Mouse (Mus musculus) heart, embryonic 13.5 days (tissue): ENCODE data around the gene Akt3. TPM values are rescaled to one million over a fixed set of nuclear protein-coding genes. Genes with fewer than 3 reads are reported as not detected.

ENCODE experiments used
- ATAC-seq: fragments of 200-750 bp; cut with Nextera tagmentation; 2 replicates; pipeline ENCODE4 v1.8.0; 2017; ENCODE audit warnings: moderate TSS enrichment; ENCODE audit not compliant: insufficient number of reproducible peaks, low FRiP score, low TSS enrichment; ENCODE audit errors: extremely low read depth
- H3K27ac ChIP-seq: fragments of 300-500 bp; sonication (generic); replicated peaks from 2 replicates; pipeline ENCODE4 v1.5.1; 2015; ENCODE audit warnings: moderate library complexity, mild to moderate bottlenecking, inconsistent platforms
- H3K27me3 ChIP-seq: fragments of 300-500 bp; sonication (generic); replicated peaks from 2 replicates; pipeline ENCODE4 v1.6.1; 2015; ENCODE audit warnings: mild to moderate bottlenecking, inconsistent platforms
- H3K36me3 ChIP-seq: fragments of 300-500 bp; sonication (generic); 2 replicates; pipeline ENCODE4 v1.6.1; 2015; ENCODE audit warnings: mild to moderate bottlenecking, inconsistent platforms
- H3K4me1 ChIP-seq: fragments of 300-500 bp; sonication (generic); 2 replicates; pipeline ENCODE4 v1.6.1; 2015; ENCODE audit warnings: inconsistent platforms
- H3K4me2 ChIP-seq: fragments of 300-500 bp; sonication (generic); 2 replicates; pipeline ENCODE4 v1.6.1; 2015; ENCODE audit warnings: inconsistent platforms, mild to moderate bottlenecking, moderate library complexity
- H3K4me3 ChIP-seq: fragments of 300-500 bp; sonication (generic); 2 replicates; pipeline ENCODE4 v1.5.1; 2015; ENCODE audit warnings: moderate library complexity, mild to moderate bottlenecking, inconsistent platforms
- H3K9ac ChIP-seq: fragments of 300-500 bp; sonication (generic); 2 replicates; pipeline ENCODE4 v1.6.1; 2015; ENCODE audit warnings: inconsistent platforms, mild to moderate bottlenecking, moderate library complexity
- H3K9me3 ChIP-seq: fragments of 300-500 bp; sonication (generic); 2 replicates; pipeline ENCODE4 v1.6.1; 2016; ENCODE audit warnings: inconsistent platforms
- WGBS: fragments of 180-500 bp; shearing (Covaris S2); methylation state at CpG from one replicate; pipeline ENCODE4 v1.1.7; 2015; ENCODE audit warnings: mixed read lengths; 5-methylcytosine and 5-hydroxymethylcytosine counted together
- polyA plus RNA-seq: library from polyadenylated mRNA; unstranded; fragments of >200 nt; fragmentation: Nextera tagmentation; extraction: Ambion mirVana; gene quantifications from 2 replicates; pipeline ENCODE4 v1.2.1, GENCODE M21; 2015

Gene Akt3
- 3.8 and 4.1 TPM in 2 replicates for polyA plus RNA-seq

DNA sequence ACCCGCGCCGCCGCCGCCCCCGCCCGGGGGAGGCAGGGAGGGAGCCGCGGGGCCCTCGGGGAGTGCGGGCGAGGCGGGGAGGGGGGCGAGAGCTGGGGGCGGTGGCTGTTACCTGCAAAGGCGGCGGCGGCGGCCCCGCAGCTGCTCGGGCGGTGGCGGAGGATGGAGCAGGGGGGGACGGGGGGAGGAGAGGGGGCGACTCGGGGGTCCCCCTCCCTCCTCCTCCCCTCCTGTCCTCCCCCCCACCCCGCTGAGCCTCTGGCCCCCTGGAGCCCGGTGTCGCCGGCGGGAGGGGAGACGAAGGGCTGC is at the start of gene Akt3:
Gene Akt3 (minus strand): TSS at position 170 of the 309 bp plus-strand sequence.
- Histone ChIP-seq H3K27ac (peak within 1 kb of the TSS; percentile 95), H3K4me1 (peaks cover 13% of the 10 kb centered on the region), H3K4me2 (peak within 1 kb of the TSS; percentile 77), H3K9ac (peak within 1 kb of the TSS; percentile 96), H3K36me3 (no peaks in the 10 kb centered on the region), H3K4me3 (peak within 1 kb of the TSS; percentile 91), H3K27me3 (no peaks in the 10 kb centered on the region), H3K9me3 (no peaks in the 10 kb centered on the region)
- WGBS = no CpG with 5 or more reads among the region's 32 CpGs
- no peak for ATAC-seq

- Histone ChIP-seq H3K36me3 (no peaks in the 10 kb centered on the region), H3K27me3 (no peaks in the 10 kb centered on the region), H3K9ac (no peak overlapping the region), H3K9me3 (no peaks in the 10 kb centered on the region), H3K4me1 (no peaks in the 10 kb centered on the region), H3K4me3 (no peak overlapping the region), H3K4me2 (no peak overlapping the region), H3K27ac (no peak overlapping the region)
- 66% methylated on average over 11 of the region's 11 CpGs for WGBS
- ATAC-seq = no peak
Measured at GRCm38 (mm10) chr1:177307549-177307948, 49.5 kb upstream of the Akt3 start.

DNA sequence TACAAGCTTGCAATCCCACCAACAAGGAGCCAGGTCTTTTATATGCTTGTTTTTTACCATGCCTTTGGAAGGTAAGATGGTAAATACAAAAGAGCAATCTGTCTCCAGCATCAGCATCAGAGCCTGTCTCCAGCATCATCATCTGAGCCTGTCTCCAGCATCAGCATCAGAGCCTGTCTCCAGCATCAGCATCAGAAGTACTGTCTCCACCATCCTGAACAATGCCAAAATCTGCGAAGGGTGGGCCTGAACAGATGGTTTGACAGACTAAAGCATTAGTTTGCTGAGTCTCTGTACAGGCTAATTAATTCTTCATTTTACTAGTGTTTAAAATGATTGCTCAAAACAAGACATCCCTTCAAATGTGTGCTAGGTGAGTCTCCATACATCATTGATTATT is 40.2 kb upstream of the Akt3 start:
- 84% methylated on average over 1 of the region's 1 CpGs for WGBS
- ATAC-seq = no peak
- Histone ChIP-seq H3K4me2 (no peak overlapping the region), H3K36me3 (no peaks in the 10 kb centered on the region), H3K9me3 (no peaks in the 10 kb centered on the region; the same call in 1 of the 2 replicates), H3K4me1 (no peaks in the 10 kb centered on the region), H3K4me3 (no peak overlapping the region), H3K27ac (no peak overlapping the region), H3K9ac (no peak overlapping the region), H3K27me3 (no peaks in the 10 kb centered on the region)

DNA sequence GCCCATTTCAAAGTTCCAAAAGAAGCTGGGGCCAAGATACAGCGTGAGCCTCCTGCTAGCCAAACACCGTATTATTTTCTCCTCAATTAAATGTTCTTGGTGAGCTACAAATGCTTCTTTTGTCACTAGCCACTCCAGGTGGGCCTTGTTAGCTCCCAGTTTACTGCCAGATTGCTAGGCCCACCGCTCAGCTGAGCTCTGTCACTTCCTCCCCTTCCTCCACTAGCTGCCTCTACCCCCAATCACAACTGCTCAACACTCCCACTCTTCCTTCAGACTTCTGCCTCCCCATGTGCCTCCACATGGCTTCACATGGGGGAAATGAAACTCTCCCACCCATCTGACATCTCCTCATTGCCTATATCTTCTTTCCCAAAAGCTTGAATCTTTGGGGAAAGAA is 28.8 kb upstream of the Akt3 start:
- H3K27me3 ChIP-seq = no peaks in the 10 kb centered on the region
- 37% methylated on average over 3 of the region's 3 CpGs for WGBS
- H3K9ac ChIP-seq = no peak overlapping the region
- no peak overlapping the region for H3K4me2 ChIP-seq
- no peak overlapping the region for H3K27ac ChIP-seq
- no peaks in the 10 kb centered on the region for H3K9me3 ChIP-seq
- no peaks in the 10 kb centered on the region for H3K36me3 ChIP-seq
- no peak for ATAC-seq
- no peaks in the 10 kb centered on the region for H3K4me1 ChIP-seq
- H3K4me3 ChIP-seq = no peak overlapping the region

GRCm38 (mm10) chr1:177281925-177282324 is 23.9 kb upstream of the Akt3 start:
- no peak overlapping the region for H3K27ac ChIP-seq
- ATAC-seq = no peak
- H3K9ac ChIP-seq = no peak overlapping the region
- H3K9me3 ChIP-seq = no peaks in the 10 kb centered on the region
- H3K4me2 ChIP-seq = no peak overlapping the region
- H3K36me3 ChIP-seq = no peaks in the 10 kb centered on the region
- no peaks in the 10 kb centered on the region for H3K4me1 ChIP-seq
- H3K4me3 ChIP-seq = no peak overlapping the region
- H3K27me3 ChIP-seq = no peaks in the 10 kb centered on the region

GRCm38 (mm10) chr1:177277361-177277760 is 19.4 kb upstream of the Akt3 start:
- no peak for ATAC-seq
- Histone ChIP-seq H3K36me3 (no peaks in the 10 kb centered on the region), H3K27me3 (no peaks in the 10 kb centered on the region), H3K4me2 (no peak overlapping the region), H3K4me3 (no peak overlapping the region), H3K9ac (no peak overlapping the region), H3K9me3 (no peaks in the 10 kb centered on the region), H3K27ac (no peak overlapping the region), H3K4me1 (no peaks in the 10 kb centered on the region)
- WGBS = 85% methylated on average over 5 of the region's 5 CpGs

- Histone ChIP-seq H3K9ac (no peak overlapping the region), H3K27me3 (no peaks in the 10 kb centered on the region), H3K4me2 (no peak overlapping the region), H3K36me3 (no peaks in the 10 kb centered on the region), H3K4me1 (peaks cover 5% of the 10 kb centered on the region), H3K9me3 (no peaks in the 10 kb centered on the region), H3K27ac (no peak overlapping the region), H3K4me3 (no peak overlapping the region)
- 61% methylated on average over 1 of the region's 1 CpGs for WGBS
- ATAC-seq = no peak
Measured at GRCm38 (mm10) chr1:177267645-177268044, 9.6 kb upstream of the Akt3 start.

GRCm38 (mm10) chr1:177262926-177263325 is 4.9 kb upstream of the Akt3 start:
- Histone ChIP-seq H3K36me3 (no peaks in the 10 kb centered on the region), H3K4me2 (no peak overlapping the region), H3K9me3 (no peaks in the 10 kb centered on the region), H3K4me1 (peaks cover 16% of the 10 kb centered on the region), H3K27ac (no peak overlapping the region), H3K9ac (no peak overlapping the region), H3K27me3 (no peaks in the 10 kb centered on the region), H3K4me3 (no peak overlapping the region)
- WGBS = 68% methylated on average over 2 of the region's 2 CpGs
- ATAC-seq = no peak

GRCm38 (mm10) chr1:177260796-177261195 is 2.8 kb upstream of the Akt3 start:
- no peak overlapping the region for H3K27ac ChIP-seq
- no peaks in the 10 kb centered on the region for H3K36me3 ChIP-seq
- WGBS = 59% methylated on average over 4 of the region's 4 CpGs
- no peak for ATAC-seq
- H3K9ac ChIP-seq = no peak overlapping the region
- H3K4me1 ChIP-seq = peaks cover 18% of the 10 kb centered on the region
- H3K27me3 ChIP-seq = no peaks in the 10 kb centered on the region
- no peak overlapping the region for H3K4me2 ChIP-seq
- no peak overlapping the region for H3K4me3 ChIP-seq
- H3K9me3 ChIP-seq = no peaks in the 10 kb centered on the region

DNA sequence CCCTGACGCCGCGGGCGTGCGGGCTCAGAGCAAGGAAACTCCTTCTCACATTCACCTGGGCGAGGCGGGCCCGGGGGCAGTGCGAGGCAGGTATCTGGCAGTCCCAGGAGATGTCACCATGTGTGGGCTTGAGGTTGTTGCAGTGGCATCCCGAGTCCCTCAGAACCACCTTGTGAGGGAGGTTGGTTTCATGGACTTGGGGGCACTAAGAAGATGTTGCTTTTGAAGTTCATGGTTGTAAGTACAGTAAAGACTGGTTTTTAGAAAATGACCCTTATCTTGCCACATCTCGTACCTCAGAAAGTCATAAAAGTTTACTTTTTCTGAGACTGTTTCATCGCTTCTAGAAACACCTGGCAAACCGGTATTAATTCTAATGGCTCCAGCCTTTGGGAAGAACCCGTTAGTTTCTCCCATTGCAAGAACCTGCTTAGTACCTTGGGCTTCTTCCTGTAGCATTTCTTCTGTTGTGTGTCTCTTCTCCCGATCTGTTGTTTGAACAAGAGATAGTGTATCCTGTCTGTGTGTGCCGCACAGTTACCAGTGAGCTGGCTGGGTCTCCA is 1.1 kb upstream of the Akt3 start:
- Histone ChIP-seq H3K4me3 (peak overlapping the region; percentile 91), H3K36me3 (no peaks in the 10 kb centered on the region), H3K4me2 (peak overlapping the region; percentile 77), H3K9ac (peak overlapping the region; percentile 96), H3K4me1 (peaks cover 18% of the 10 kb centered on the region), H3K27ac (peak overlapping the region; percentile 95), H3K9me3 (no peaks in the 10 kb centered on the region), H3K27me3 (no peaks in the 10 kb centered on the region)
- WGBS = 23% methylated on average over 16 of the region's 16 CpGs
- ATAC-seq = no peak

DNA sequence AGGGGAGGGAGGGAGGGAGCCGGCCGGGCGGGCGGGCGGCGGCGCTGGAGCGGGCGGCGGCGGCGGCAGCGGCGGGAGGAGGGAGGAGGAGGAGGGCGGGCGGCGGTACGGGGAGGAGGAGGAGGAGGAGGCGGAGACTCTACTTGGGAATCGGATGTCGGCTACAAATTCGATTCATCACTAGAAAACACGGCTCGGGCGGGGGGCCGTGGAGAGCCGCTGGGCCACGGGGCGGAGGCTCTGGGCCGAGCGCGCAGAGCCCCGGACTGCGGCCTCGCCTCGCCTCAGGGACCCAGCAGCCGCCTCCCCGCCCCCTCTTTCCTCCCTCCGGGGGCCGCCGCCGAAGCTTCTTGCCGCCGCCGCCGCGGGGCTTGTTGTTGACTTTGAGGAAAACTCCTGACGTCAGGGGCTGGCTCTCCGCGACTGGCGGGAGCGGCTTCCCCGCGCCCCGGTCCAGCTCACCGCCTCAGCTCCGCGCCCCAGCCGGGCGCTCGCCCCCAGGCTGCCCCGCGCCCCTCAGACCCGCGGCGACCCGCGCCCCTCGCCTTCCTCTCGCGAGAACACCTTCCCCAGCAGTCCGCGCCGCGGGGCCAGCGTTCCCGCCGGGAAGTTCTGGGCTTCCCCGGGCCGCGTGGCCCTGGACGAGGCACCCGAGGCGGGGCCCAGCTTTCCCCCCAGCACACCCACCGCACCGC is 487 bp upstream of the Akt3 start:
- peak overlapping the region; percentile 95 for H3K27ac ChIP-seq
- peak overlapping the region; percentile 77 for H3K4me2 ChIP-seq
- WGBS = under 1% methylated on average over 65 of the region's 86 CpGs
- peaks cover 17% of the 10 kb centered on the region for H3K4me1 ChIP-seq
- peak overlapping the region; percentile 96 for H3K9ac ChIP-seq
- H3K36me3 ChIP-seq = no peaks in the 10 kb centered on the region
- no peaks in the 10 kb centered on the region for H3K9me3 ChIP-seq
- peak overlapping the region; percentile 91 for H3K4me3 ChIP-seq
- ATAC-seq = peak; percentile 77
- no peaks in the 10 kb centered on the region for H3K27me3 ChIP-seq
